Mouse (Mus musculus) hindbrain, embryonic 10.5 days (tissue): Measurements from ENCODE around the gene Hs1bp3. TPM values are rescaled to one million over a fixed set of nuclear protein-coding genes. Genes with fewer than 3 reads are reported as not detected.
A peak's percentile ranks its signal among the peaks of the same experiment; 100 is the strongest.

Experiments
- DNase-seq: peaks from one replicate; pipeline ENCODE4 v3.0.0-alpha.2; 2017; ENCODE audit warnings: low spot score
- H3K27ac ChIP-seq: fragments of 300-500 bp; sonication (generic); 2 replicates; pipeline ENCODE4 v1.5.1; 2016; ENCODE audit warnings: mild to moderate bottlenecking, moderate library complexity
- H3K27me3 ChIP-seq: fragments of 300-500 bp; sonication (generic); 2 replicates; pipeline ENCODE4 v1.6.1; 2016; ENCODE audit warnings: mild to moderate bottlenecking; ENCODE audit not compliant: poor library complexity, insufficient read depth, severe bottlenecking
- H3K36me3 ChIP-seq: fragments of 300-500 bp; sonication (generic); 2 replicates; pipeline ENCODE4 v1.6.1; 2016; ENCODE audit warnings: mild to moderate bottlenecking, moderate library complexity
- H3K4me1 ChIP-seq: fragments of 300-500 bp; sonication (generic); replicated peaks from 2 replicates; pipeline ENCODE4 v1.6.1; 2016; ENCODE audit warnings: mild to moderate bottlenecking
- H3K4me3 ChIP-seq: fragments of 300-500 bp; sonication (generic); 2 replicates; pipeline ENCODE4 v1.5.1; 2016; ENCODE audit warnings: mild to moderate bottlenecking, moderate library complexity
- H3K9me3 ChIP-seq: fragments of 300-500 bp; sonication (generic); 2 replicates; pipeline ENCODE4 v1.6.1; 2016; ENCODE audit warnings: mild to moderate bottlenecking, moderate library complexity
- whole genome bisulfite sequencing: fragments of 180-500 bp; shearing (Covaris S2); methylation state at CpG from one replicate; pipeline ENCODE4 v1.1.7; 2016; 5-methylcytosine and 5-hydroxymethylcytosine counted together
- polyA plus RNA-seq: library from polyadenylated mRNA; unstranded; fragments of >200 nt; fragmentation: Nextera tagmentation; extraction: Ambion mirVana; gene quantifications from 2 replicates; pipeline ENCODE4 v1.2.1, GENCODE M21; 2016

Gene Hs1bp3
- polyA plus RNA-seq, 1 experiment from 2014 or later = 14.2 TPM

GRCm38 (mm10) chr12:8383822-8384221 lies 70.6 kb downstream of the Hs1bp3 start:
- no peak overlapping the region for H3K4me3 ChIP-seq
- H3K27me3 ChIP-seq = no peaks in the 10 kb centered on the region
- H3K27ac ChIP-seq = no peak overlapping the region
- no peaks in the 10 kb centered on the region for H3K36me3 ChIP-seq
- WGBS = 88% methylated on average over 6 of the region's 6 CpGs
- no peaks in the 10 kb centered on the region for H3K9me3 ChIP-seq
- DNase-seq = no peak
- peaks cover 24% of the 10 kb centered on the region for H3K4me1 ChIP-seq

GRCm38 (mm10) chr12:8386451-8387011 lies 73.3 kb downstream of the Hs1bp3 start:
- Histone ChIP-seq H3K27ac (peak overlapping the region; percentile 53), H3K9me3 (no peaks in the 10 kb centered on the region), H3K27me3 (no peaks in the 10 kb centered on the region), H3K4me1 (peaks cover 17% of the 10 kb centered on the region), H3K4me3 (no peak overlapping the region), H3K36me3 (no peaks in the 10 kb centered on the region)
- peak; percentile 48 for DNase-seq
- WGBS = 59% methylated on average over 6 of the region's 6 CpGs

GRCm38 (mm10) chr12:8387281-8387680 lies 74.0 kb downstream of the Hs1bp3 start:
- Histone ChIP-seq H3K36me3 (no peaks in the 10 kb centered on the region), H3K27ac (peak overlapping the region; percentile 53; the same call in 1 of the 2 replicates), H3K4me1 (peaks cover 17% of the 10 kb centered on the region), H3K4me3 (no peak overlapping the region), H3K9me3 (no peaks in the 10 kb centered on the region), H3K27me3 (no peaks in the 10 kb centered on the region)
- DNase-seq = no peak
- 89% methylated on average over 1 of the region's 1 CpGs for WGBS

- no peaks in the 10 kb centered on the region for H3K9me3 ChIP-seq
- DNase-seq = no peak
- 81% methylated on average over 4 of the region's 4 CpGs for WGBS
Measured at GRCm38 (mm10) chr12:8388529-8389414, 75.5 kb downstream of the Hs1bp3 start.

GRCm38 (mm10) chr12:8393226-8393625 lies 80.0 kb downstream of the Hs1bp3 start:
- DNase-seq = no peak
- Histone ChIP-seq H3K9me3 (no peaks in the 10 kb centered on the region), H3K4me3 (no peak overlapping the region), H3K27me3 (no peaks in the 10 kb centered on the region), H3K27ac (no peak overlapping the region), H3K4me1 (peaks cover 11% of the 10 kb centered on the region; the same call in 1 of the 2 replicates), H3K36me3 (no peaks in the 10 kb centered on the region)
- 88% methylated on average over 5 of the region's 5 CpGs for WGBS

More at GRCm38 (mm10) chr12:8388529-8389414, 75.5 kb downstream of the Hs1bp3 start:
- H3K27me3 ChIP-seq = no peaks in the 10 kb centered on the region
- H3K36me3 ChIP-seq = no peaks in the 10 kb centered on the region
- H3K4me3 ChIP-seq = no peak overlapping the region
- H3K27ac ChIP-seq = no peak overlapping the region
- peaks cover 17% of the 10 kb centered on the region for H3K4me1 ChIP-seq

Other genes starting within 250 kb of the Hs1bp3 start
- gene Ldah, start 105.3 kb upstream of the Hs1bp3 start, polyA plus RNA-seq = 62.1 and 66.5 TPM in 2 replicates
- gene Gdf7, start 11.5 kb upstream of the Hs1bp3 start, polyA plus RNA-seq = 0.81 and 1.9 TPM in 2 replicates
- 31.5 and 54.8 TPM in 2 replicates for gene Rhob, start 186.6 kb downstream of the Hs1bp3 start, polyA plus RNA-seq